In genomic region chr13:29828032-29828431, GRCm38 (mm10) we compare ENCODE assay signal across 26 mouse cellular contexts. TPM values are rescaled to one million over a fixed set of nuclear protein-coding genes. Genes with fewer than 3 reads are reported as not detected.
DNase-seq lines count a peak whose midpoint lies in the region; ATAC-seq and TF ChIP-seq lines count a peak whose summit lies in the region.
"Had no signal": no experiment of that assay in that cellular context is flagged by ENCODE, and none has a peak within 500 bp of the region (broad histone marks: within the 10 kb centered on the region; RNA-seq: fewer than 3 reads in every experiment).

No protein-coding gene starts in this region.

- no peaks in the 10 kb centered on the region for H3K9me3 ChIP-seq in liver, embryonic 11.5 days (ENCODE audit: control insufficient read depth, low read length)
- H3K9me3 ChIP-seq: embryonic facial prominence, embryonic 10.5 days; limb, embryonic 12.5 days; megakaryocyte, embryonic 14.5 days; neural tube, embryonic 13.5 days had no signal

- 0 out of 2 replicates have a peak, but pooled peaks have one; percentile 10 for ATAC-seq in liver, embryonic 11.5 days (replicated peaks; ENCODE audit: low FRiP score)
- ATAC-seq: forebrain, postnatal 0 days; hindbrain, postnatal 0 days; intestine, embryonic 16.5 days had no signal

- no peaks in the 10 kb centered on the region; the same call in 1 of the 2 replicates for H3K36me3 ChIP-seq in liver, adult 2 months (ENCODE audit: control insufficient read depth, insufficient read depth, low read length)
- H3K36me3 ChIP-seq in liver, embryonic 11.5 days (ENCODE audit: control insufficient read depth, insufficient read depth, low read length): no peaks in the 10 kb centered on the region
- H3K36me3 ChIP-seq: embryonic facial prominence, embryonic 10.5 days; limb, embryonic 12.5 days; neural tube, embryonic 13.5 days had no signal

- no peak for TF ChIP-seq CTCF in liver, adult 2 months (IDR thresholded peaks at IDR 0.05; ENCODE audit: low read depth, low read length)

- no peaks in the 10 kb centered on the region; the same call in 1 of the 2 replicates for H3K79me2 ChIP-seq in liver, adult 2 months (ENCODE audit: control insufficient read depth, insufficient read depth, low read length)

- H3K9ac ChIP-seq in liver, adult 2 months (ENCODE audit: low read depth, low read length): no peak overlapping the region
- H3K9ac ChIP-seq in liver, embryonic 11.5 days (ENCODE audit: low read depth, low read length): no peak overlapping the region
- H3K9ac ChIP-seq: forebrain, postnatal 0 days; limb, embryonic 12.5 days; neural tube, embryonic 13.5 days had no signal

- no peak overlapping the region for H3K4me3 ChIP-seq in liver, adult 2 months (ENCODE audit: insufficient read depth, low read depth, low read length)
- no peak overlapping the region for H3K4me3 ChIP-seq in liver, embryonic 11.5 days (ENCODE audit: low read depth, low read length)
- H3K4me3 ChIP-seq: embryonic facial prominence, embryonic 10.5 days; limb, embryonic 12.5 days; megakaryocyte, embryonic 14.5 days; myocyte; neural tube, embryonic 13.5 days had no signal

- H3K27ac ChIP-seq in liver, adult 2 months (replicated peaks; ENCODE audit: insufficient read depth, low read depth, low read length): no peak overlapping the region
- no peak overlapping the region for H3K27ac ChIP-seq in liver, embryonic 11.5 days (ENCODE audit: low read depth, low read length)
- H3K27ac ChIP-seq: embryonic facial prominence, embryonic 10.5 days; hindbrain, postnatal 0 days; limb, embryonic 12.5 days; neural tube, embryonic 13.5 days had no signal

- TF ChIP-seq POLR2A in liver, adult 2 months (IDR thresholded peaks at IDR 0.05; ENCODE audit: extremely low read depth, insufficient read depth, low read length): no peak

- peaks cover 2% of the 10 kb centered on the region; the same call in 1 of the 2 replicates for H3K4me1 ChIP-seq in liver, adult 2 months (ENCODE audit: control insufficient read depth, insufficient read depth, low read length)
- peaks cover 15% of the 10 kb centered on the region for H3K4me1 ChIP-seq in liver, embryonic 11.5 days (replicated peaks; ENCODE audit: control insufficient read depth, insufficient read depth, low read length)

- peak; percentile 58 for DNase-seq in liver, adult 2 months (ENCODE audit: extremely low read depth, low read depth, low spot score)
- no peak for DNase-seq in liver
- peak; percentile 24 for DNase-seq in embryo, embryonic 10.5 days (ENCODE audit: low spot score)
- no peak for DNase-seq in liver, embryonic 11.5 days (ENCODE audit: low spot score)
- DNase-seq in mesoderm, embryonic 11.5 days (ENCODE audit: low read depth, low spot score): peak; percentile 23
- DNase-seq in spleen, adult 12 weeks (ENCODE audit: low spot score): no peak
- no peak for DNase-seq in thymus, postnatal 36 days
- DNase-seq: adrenal gland, adult 2 months; cerebellum, adult 2 months; cerebellum, postnatal 25 days; forebrain, postnatal 0 days; gastrocnemius, postnatal 14 days; heart, adult 11 months; kidney, postnatal 36 days; layer of hippocampus, postnatal 36 days; lung, adult 2 months; right cerebral cortex, postnatal 25 days; thymus, postnatal 14 days had no signal

- 16% methylated on average over 1 of the region's 1 CpGs for WGBS in liver, adult 2 months
- WGBS in liver, embryonic 11.5 days: 42% methylated on average over 1 of the region's 1 CpGs

- no peak overlapping the region for H3K4me2 ChIP-seq in liver, embryonic 11.5 days
- H3K4me2 ChIP-seq: heart, embryonic 11.5 days; limb, embryonic 12.5 days; neural tube, embryonic 13.5 days had no signal

- H3K27me3 ChIP-seq in liver, adult 2 months (ENCODE audit: control insufficient read depth, insufficient read depth, low read length): no peaks in the 10 kb centered on the region
- H3K27me3 ChIP-seq in liver, embryonic 11.5 days (replicated peaks; ENCODE audit: control insufficient read depth, insufficient read depth, low read length): no peaks in the 10 kb centered on the region
- H3K27me3 ChIP-seq: limb, embryonic 12.5 days; megakaryocyte, embryonic 14.5 days; neural tube, embryonic 13.5 days had no signal

RNA-seq across cellular contexts. Expression of gene Cdkal1, which starts 27.4 kb away (rescaled TPM):
- total RNA-seq in liver, adult 2 months (2014; rRNA removed): 13.6 and 13.8 TPM in 2 replicates
- 1.3 and 1.7 TPM in 2 replicates for polyA plus RNA-seq in liver, adult 2 months (2012; rRNA removed)
- polyA plus RNA-seq in liver, embryonic 11.5 days (2014; fragmentation: Nextera tagmentation; extraction: Ambion mirVana): 26.3 and 28.0 TPM in 2 replicates

Comparison
In these comparisons a context has a peak if more than half of its experiments do, and no peak if none do; other contexts are left out.
1. DNase-seq: peak in liver, adult 2 months (single experiment), embryo, embryonic 10.5 days (single experiment) and mesoderm, embryonic 11.5 days (single experiment); none in liver (single experiment), liver, embryonic 11.5 days (single experiment), spleen, adult 12 weeks (single experiment) and thymus, postnatal 36 days (0 of 2).
2. RNA of gene Cdkal1, which starts 27.4 kb away (polyA plus RNA-seq): 26.3 to 28.0 TPM in liver, embryonic 11.5 days; 1.3 to 1.7 TPM in liver, adult 2 months; every median in the first group is over 10 times any median in the second.